Mouse (Mus musculus): ENCODE results near the gene Igf2r. TPM values are rescaled to one million over a fixed set of nuclear protein-coding genes. Genes with fewer than 3 reads are reported as not detected.

Igf2r gene
- 10 to 100 TPM; 36.0 to 37.5 TPM for polyA plus RNA-seq (2017; shearing (Covaris generic))

DNA sequence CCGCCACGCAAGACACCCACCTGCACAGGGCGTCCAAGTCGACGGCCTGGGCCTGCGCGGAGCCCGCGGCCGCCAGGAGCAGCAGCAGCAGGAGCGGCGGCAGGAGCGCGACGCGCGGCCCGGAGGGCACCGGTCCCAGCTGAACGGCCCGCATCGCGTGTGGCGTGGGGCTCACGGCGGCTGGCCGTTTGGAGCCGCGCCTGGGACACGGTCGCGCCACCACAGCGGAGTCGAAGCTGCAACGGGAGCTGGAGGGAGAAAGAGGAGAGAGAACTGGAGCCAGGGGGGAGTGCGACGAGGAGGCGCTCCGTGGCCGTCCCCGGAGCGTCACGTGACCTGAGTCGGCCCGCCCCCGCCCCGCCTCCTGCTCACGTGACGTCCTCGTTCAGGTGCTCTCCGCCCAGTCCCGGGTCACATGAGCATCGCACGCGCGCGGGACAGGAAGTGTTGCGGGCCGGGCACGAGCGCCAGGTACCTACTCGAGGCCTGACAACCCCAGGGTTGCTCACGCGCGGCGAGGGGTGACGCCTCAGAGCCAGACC, at the start of gene Igf2r:
TSS of gene Igf2r (minus strand) at position 285 of the 542 bp plus-strand sequence.

GRCm38 (mm10) chr17:12675646-12676045, 93.8 kb downstream of the Igf2r start, which contains the start of gene Slc22a1:
Gene Slc22a1, minus strand, starts transcription at chr17:12675829.

Other genes starting within 250 kb of the Igf2r start
- gene Slc22a2, start 185.5 kb downstream of the Igf2r start, polyA plus RNA-seq (2017; shearing (Covaris generic)): 1 to 10 TPM; 1.1 to 4.1 TPM
- gene Slc22a1, start 93.8 kb downstream of the Igf2r start, polyA plus RNA-seq (2017; shearing (Covaris generic)): under 1 TPM; 0.08 to 0.26 TPM
- gene Mas1, start 98.5 kb upstream of the Igf2r start, polyA plus RNA-seq (2017; shearing (Covaris generic)): not detected
- not detected for gene Mrgprh, start 106.4 kb upstream of the Igf2r start, polyA plus RNA-seq (2017; shearing (Covaris generic))
- gene Pnldc1, start 140.6 kb upstream of the Igf2r start, polyA plus RNA-seq (2017; shearing (Covaris generic)): under 1 TPM; 0.67 to 0.85 TPM
- 100 to 1,000 TPM; 188 to 268 TPM for gene Tcp1, start 146.0 kb upstream of the Igf2r start, polyA plus RNA-seq (2017; shearing (Covaris generic))
- 100 to 1,000 TPM; 145 to 152 TPM for gene Mrpl18, start 146.7 kb upstream of the Igf2r start, polyA plus RNA-seq (2017; shearing (Covaris generic))
- gene Acat3, start 170.9 kb upstream of the Igf2r start, polyA plus RNA-seq (2017; shearing (Covaris generic)): 1 to 10 TPM in 1 of 2 experiments, under 1 TPM in 1; 0.35 to 4.4 TPM
- gene Acat2, start 191.1 kb upstream of the Igf2r start, polyA plus RNA-seq (2017; shearing (Covaris generic)): 10 to 100 TPM; 33.7 to 49.3 TPM
- gene Wtap, start 224.5 kb upstream of the Igf2r start, polyA plus RNA-seq (2017; shearing (Covaris generic)): 10 to 100 TPM; 87.4 to 88.3 TPM
- 100 to 1,000 TPM; 107 to 120 TPM for gene Sod2, start 237.2 kb upstream of the Igf2r start, polyA plus RNA-seq (2017; shearing (Covaris generic))

Measured in activated CD4-positive, CD25-positive, alpha-beta regulatory T cell (primary cell).